Mouse (Mus musculus) layer of hippocampus, postnatal 36 days (tissue): ENCODE measurements around the gene Pax7. TPM values are rescaled to one million over a fixed set of nuclear protein-coding genes. Genes with fewer than 3 reads are reported as not detected.

Source experiments
- DNase-seq, 2 experiments: peaks; one replicate each; pipeline ENCODE4 v3.0.0; 2022
- total RNA-seq, 2 experiments: library from RNA; stranded (reverse); gene quantifications; 2 replicates each; pipeline ENCODE4 v1.2.3; 2021

Pax7 gene
- total RNA-seq, 2 experiments from 2014 or later: 0.05 TPM; not detected in 1

DNA sequence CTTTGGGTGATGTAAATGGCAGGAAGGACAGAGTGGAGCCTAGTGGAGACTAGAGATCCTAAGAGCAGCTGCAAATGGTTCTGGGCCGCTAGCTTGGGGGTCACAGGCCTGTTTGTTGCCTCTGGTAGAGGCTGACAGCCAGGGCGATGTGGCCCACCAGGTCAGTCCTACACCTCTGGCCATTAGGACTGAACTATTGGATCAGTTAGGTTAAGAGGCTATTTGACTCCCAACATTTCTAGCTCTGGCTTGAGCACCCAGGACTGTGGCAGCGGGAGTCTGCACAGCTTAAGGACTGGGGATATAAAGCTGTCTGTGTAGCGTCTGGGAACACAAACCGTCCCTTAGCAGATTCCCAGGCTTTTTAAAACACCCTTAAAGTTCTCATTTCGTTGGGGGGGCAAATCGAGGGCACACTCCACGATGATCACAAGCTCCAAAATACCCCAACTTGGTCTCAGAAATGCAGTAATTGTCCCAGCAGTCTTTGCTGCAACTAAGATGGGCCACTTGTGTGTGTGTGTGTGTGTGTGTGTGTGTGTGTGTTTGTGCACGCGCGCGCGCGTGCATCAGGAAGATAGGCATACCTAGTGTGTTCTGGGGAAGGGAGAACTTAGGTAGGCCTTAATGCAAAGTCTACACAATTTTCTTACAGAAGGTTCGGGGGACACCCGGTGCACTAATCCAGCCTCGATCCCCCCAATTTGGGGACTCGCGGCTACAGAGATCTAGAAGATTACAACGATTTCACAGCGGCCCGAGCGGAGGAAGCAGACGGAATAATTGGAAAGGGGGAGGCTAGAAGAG, 2.5 kb downstream of the Pax7 start:
- no peak for DNase-seq

DNA sequence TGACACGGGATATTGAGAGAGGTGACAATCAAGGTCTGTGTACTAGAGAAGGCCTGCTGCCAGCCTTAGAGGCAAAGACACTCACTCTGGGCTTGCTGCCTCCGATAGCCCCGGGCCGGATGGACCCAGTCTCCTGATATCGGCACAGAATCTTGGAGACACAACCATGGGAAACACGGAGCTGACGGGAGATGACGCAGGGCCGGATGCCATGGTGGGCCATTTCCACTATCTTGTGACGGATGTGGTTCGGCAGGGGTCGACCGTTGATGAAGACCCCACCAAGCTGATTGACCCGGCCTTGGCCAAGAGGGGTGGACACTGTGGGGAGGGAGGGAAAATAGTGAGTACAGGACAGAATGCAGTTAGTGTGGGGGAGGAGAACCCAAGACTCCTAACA, 3.3 kb downstream of the Pax7 start:
- no peak for DNase-seq

DNA sequence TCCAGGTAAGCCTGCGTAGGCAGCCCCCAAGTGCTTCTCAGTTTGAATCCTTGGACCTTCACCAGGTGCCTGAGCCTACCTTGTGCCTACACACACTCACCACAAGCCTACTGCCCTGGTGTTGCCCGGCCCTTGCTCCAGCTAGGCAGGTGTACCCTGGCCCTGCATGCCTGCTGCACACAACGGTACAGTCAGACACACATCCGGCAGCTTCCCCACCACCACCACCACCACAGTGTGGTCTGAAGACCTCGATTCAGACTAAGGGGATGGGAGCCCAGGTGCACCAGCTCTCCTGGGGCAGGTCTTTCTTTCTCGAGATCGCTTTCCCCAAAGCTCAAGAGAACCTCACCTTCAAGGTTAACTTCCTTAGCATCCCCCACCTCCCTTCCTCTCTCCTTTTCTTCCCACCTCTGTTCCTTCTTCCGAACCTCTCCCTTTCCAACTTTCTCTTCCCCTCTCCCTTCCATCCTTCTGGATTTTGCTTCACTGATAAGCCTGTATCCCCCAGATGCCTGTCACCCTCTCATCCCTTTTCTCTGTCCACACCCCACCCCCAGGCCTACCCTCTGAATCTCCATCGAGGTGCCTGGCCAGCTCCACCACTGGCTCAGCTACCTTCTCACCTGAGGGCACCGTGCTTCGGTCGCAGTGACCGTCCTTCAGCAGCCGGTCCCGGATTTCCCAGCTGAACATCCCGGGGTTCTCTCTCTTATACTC, 4.3 kb downstream of the Pax7 start:
- no peak for DNase-seq

DNA sequence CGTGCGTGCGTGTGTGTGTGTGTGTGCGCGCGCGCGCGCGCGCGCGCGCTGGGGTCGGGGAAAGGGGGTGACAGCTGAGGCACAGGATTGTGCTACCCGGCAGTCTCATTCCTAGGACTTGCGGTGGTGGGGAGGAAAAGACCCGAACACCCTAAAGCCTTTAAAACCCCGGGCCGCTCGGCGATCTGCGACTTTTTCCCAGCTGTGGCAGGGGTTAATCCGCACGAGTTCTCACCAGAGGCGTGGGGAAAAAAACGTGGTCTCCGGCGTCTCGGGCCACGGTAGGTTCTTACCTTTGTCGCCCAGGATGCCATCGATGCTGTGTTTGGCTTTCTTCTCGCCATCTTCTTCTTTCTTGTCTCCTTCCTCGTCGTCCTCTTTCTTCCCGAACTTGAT, 5.0 kb downstream of the Pax7 start:
- DNase-seq: no peak

DNA sequence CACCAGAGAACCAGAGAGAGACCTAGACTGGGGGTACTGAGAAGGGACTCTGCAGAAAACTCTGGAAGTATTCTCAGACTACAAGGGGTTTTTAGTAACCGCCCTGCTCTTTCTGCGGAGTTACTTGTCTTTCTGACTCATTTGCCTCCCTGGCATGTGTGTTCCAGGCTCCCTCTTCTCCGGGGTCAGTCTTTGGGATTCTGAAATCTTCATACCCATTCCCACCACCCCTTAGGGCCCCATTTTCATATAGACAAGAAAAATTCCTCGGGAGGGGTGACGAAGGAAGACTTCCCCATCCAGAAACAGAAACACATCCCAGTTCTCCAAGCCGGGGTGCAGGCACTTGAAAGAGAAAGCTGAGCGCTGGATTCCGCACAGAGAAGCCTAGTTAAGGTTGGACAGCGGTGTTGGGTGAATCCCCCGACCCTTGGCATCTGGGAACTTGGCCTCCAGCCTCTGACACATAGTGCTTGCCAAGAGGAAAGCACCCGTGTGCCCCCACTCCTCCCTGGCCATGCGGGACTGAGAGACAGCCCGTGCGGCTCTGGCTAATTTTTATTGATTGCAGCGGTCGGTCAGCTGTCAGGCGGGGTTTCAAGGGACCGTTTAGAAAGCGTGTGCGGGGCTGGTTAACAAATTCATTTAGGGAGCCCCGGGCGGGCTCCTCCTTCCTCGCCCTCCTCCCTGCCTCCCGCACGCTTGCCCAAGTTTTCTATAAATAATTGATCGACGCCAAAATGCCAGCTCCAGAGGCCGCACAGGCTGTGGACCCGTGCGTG, 5.6 kb downstream of the Pax7 start:
- no peak for DNase-seq

- no peak for DNase-seq
Measured at GRCm38 (mm10) chr4:139826231-139826630, 7.1 kb downstream of the Pax7 start.

DNA sequence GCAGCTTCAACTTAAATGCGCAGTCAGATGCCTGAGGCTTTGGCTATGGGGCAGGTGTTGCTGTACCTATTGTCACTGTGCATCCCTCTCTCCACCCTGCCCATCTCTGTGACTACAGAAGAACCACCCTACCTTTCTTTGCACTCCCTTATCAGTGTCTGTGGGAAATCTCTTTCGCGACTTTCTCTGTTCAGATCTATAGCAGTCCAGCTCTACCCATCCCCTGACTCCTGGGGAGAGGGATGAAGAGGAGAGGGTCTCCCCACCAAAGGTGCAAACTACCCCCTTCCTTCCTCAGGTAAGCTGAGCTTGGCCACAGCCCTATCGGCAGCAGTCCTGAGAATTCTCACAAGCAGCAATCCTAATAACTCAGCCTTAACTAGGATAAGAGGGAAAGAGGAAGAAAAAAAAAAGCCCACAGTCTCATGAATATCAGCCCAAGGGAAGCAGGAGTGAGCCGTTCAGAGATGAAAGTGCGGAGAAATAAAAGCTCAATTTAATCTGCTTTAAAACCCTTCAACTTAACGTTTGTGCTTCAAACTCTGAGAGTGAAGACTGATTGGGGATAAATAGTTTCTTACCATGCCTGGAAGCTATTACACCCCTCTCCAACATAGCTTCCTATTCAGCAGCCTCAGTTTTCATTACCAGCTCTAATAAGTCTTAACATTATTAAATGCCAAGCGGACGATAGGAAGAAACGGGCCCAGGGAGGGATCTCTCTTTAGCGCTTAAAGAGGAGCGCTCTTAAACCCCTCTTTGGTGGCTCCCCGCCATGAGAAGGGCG, 7.8 kb downstream of the Pax7 start:
- DNase-seq: no peak

DNA sequence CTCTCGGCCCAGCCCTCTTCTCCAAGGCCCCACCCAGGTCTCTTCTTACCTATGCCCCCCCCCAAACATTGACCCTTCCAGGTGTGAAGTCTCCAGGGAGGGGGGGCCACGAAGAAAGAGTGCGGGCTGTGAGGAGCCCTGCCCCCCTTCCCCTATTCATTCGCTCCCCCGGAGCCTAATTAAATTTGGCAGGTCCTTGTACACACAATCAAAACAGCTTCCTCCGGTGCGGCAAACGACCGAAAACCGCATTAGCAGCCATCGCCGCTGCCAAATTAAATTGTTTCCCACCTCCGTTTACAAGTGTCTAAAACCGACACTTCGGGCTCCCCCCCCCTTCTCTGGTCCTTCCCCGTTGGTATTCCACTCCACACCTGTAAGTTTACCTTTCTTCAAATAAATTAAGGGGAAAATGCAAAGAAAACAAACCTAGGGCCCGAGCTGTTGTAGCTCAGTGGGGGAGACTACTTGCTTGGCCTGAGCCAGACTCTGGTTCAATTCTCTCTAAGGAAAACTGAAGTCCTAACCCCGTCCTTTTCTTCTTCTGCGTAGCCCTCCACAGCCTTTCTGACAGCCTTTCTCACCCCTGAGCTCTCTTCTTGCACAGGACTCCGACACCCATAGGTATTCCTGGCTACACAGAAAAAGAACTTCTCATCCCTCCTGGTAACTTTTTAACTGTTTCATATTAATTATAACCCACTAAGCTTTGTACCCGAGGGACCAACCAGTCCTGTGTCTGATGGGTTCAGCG, 8.6 kb downstream of the Pax7 start:
- no peak for DNase-seq

DNA sequence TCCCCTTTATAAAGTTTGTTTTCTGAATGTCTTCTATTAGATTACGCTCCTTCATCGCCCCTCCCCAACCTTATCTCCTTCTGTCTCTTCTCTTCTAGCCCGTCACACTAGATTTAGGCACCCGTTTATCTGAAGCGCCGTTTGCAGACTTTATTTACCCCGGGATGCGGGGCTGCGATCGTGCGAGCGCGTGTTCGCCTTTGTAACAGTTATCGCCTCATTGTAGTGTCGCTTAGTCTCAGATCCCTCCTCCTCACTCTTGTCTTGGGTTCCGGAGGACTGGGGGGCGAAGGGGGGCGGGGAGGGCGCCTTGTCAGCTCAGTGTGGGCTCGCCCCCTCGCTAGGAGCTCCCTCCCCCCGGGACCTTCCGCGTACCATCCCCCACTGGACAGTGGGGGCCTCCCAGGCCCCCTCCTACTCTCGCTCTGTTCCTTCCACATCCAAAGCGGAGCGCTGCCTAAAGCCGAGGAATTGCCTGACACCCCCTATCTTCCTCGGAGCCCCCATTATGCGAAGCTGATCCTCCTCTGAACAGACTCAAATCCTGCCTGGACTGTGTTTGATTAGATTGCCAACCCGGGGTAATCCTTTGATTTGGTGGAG, 9.4 kb downstream of the Pax7 start:
- no peak for DNase-seq

GRCm38 (mm10) chr4:139823138-139823869, 10.0 kb downstream of the Pax7 start:
- no peak for DNase-seq

DNA sequence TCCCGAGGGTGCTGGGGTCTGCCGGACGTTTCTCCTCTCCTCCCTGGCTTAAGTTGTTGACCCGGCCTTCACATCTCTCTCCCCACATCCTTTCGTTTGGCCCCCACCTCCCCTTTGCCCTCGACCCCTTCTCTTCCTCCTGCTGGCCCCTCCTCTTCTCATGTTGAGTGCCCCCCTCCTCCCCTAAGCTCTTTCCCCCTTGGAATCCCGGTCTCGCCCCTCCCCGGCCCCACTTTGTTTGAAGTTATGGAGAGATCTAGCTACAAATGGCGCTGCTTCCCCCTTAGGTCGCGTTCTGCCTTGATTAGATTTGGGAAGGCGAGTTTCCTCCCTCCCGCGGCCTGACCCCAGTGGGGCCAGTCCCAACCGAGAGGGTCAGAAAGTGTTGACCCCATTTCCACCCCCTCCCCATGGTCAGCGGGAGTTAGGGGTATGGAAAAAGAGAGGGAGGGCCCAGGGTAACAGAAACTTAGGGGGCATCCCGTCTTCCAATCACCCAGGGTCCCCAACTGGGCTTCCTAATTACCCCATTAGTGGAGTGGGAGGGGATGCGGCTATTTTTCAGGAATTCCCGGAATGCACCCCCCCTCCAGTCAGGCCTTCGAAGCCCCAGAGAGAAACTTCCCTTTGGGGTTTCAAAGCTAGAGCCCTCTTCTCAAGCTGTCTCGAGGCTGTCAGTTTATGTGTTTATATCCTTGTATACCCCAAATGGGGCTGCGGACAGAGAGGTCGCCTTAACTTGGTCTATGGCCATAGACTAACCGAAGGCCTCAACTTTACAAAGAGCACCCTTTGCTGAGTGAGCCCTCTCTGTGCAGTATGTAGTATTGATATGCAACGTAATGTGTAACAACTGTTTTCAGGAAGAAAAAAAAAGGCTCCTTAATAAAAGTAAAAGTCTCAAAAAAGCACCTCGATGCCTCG, 10.9 kb downstream of the Pax7 start:
- no peak for DNase-seq

GRCm38 (mm10) chr4:139821491-139822160, 11.7 kb downstream of the Pax7 start:
- DNase-seq: no peak

DNA sequence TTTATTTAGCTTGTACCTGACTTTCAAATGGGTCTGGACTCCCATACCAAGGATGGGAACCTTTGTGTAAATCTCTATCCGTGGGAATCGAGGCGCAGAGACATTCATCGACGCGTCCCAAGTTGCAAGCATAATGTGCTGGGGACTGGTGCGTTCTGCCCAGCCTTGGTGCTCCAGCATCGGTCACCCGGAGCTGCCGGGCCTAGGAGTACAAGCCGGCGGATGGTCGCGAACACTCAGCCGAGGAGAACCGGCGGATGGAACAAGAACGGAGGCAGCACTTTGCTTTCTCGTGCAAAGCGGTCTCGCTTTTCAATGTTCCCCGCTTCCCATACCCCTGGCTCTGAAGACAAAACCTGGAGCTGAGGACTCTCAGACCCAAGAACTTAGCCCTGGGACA, 12.3 kb downstream of the Pax7 start:
- DNase-seq: no peak

GRCm38 (mm10) chr4:139819411-139820030, 13.8 kb downstream of the Pax7 start:
- DNase-seq: no peak

GRCm38 (mm10) chr4:139818163-139818562, 15.2 kb downstream of the Pax7 start:
- DNase-seq: no peak

DNA sequence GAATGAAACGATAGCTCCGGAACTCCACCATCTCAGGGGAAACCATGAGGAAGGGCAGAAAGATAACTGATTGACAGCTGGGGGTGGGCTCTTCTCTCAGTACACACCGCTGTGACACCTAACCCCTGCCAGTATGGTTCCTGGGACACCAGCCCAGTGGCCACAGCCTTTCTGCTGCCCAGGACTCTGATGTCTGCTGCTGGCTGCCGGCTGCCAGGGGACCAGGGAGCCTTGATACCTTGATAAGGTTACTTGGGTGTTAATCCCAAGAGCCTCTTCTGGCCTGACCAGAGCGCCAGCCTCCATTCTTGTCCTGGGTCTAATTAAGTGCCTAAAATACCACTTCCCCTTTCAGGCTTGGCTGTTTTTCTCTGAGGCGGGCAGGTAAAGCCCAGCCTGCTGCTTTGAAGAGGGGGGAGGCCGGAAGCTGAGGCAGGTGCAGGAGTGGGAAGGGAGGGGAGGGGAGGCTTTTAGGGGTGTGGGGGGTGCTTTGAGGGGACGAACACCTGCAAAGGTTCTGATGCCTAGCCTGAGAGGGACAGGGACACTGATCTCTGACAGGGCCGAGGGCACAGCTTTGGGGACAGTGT, 19.9 kb downstream of the Pax7 start:
- no peak for DNase-seq

GRCm38 (mm10) chr4:139811901-139812300, 21.4 kb downstream of the Pax7 start:
- no peak for DNase-seq

DNA sequence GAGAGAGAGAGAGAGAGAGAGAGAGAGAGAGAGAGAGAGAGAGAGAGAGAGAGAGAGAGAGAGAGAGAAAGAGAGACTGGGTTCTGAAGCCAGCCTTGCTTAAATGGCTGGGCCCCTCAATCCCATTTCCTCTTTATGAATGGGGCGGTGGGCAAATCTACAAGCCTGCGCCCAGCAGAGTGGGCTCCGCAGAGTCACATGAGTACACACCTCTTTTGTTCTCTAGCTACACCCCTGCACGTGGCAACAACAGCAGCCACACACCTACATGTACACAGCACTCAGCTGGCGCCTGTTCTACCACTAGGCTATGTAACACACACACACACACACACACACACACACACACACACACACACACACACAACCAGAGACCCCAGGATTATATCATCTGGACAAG, 21.9 kb downstream of the Pax7 start:
- no peak for DNase-seq
